Mouse (Mus musculus) urinary bladder, postnatal 25 days (tissue): Measurements from ENCODE around the gene Barhl2.

Experiments
- DNase-seq: peaks from one replicate; pipeline ENCODE4 v3.0.0; 2022; ENCODE audit warnings: low spot score

The Barhl2 gene

GRCm38 (mm10) chr5:106415734-106416133 is 42.2 kb downstream of the Barhl2 start:
- no peak for DNase-seq

GRCm38 (mm10) chr5:106402761-106403160 is 55.2 kb downstream of the Barhl2 start:
- DNase-seq: no peak
